Mouse (Mus musculus) thymus, adult 2 months (tissue): ENCODE results near the gene Ctf1. TPM values are rescaled to one million over a fixed set of nuclear protein-coding genes. Genes with fewer than 3 reads are reported as not detected.
"Not testable (repeated sequence)": the region's sequence is repeated elsewhere in the genome, so short reads cannot be mapped to it uniquely, and the experiment has no call there.

ENCODE experiments used
- DNase-seq: peaks from one replicate; pipeline ENCODE4 v3.0.0; 2021
- H3K27ac ChIP-seq: fragments of 200-500 bp; 2 replicates; pipeline ENCODE4 v1.5.1; 2012; ENCODE audit warnings: low read length, control low read depth; ENCODE audit not compliant: control insufficient read depth, insufficient read depth
- H3K27me3 ChIP-seq: fragments of 200-500 bp; 2 replicates; pipeline ENCODE4 v1.6.1; 2012; ENCODE audit warnings: mild to moderate bottlenecking, low read length, moderate library complexity, mixed read lengths; ENCODE audit not compliant: control insufficient read depth, insufficient read depth
- H3K36me3 ChIP-seq: fragments of 200-500 bp; 2 replicates; pipeline ENCODE4 v1.6.1; 2012; ENCODE audit warnings: mild to moderate bottlenecking, low read length, moderate library complexity; ENCODE audit not compliant: control insufficient read depth, insufficient read depth
- H3K4me1 ChIP-seq: fragments of 200-500 bp; replicated peaks from 2 replicates; pipeline ENCODE4 v1.6.1; 2012; ENCODE audit warnings: low read length; ENCODE audit not compliant: control insufficient read depth, insufficient read depth
- H3K4me3 ChIP-seq: fragments of 200-500 bp; 2 replicates; pipeline ENCODE4 v1.5.1; 2012; ENCODE audit warnings: mild to moderate bottlenecking, low read length, control low read depth, moderate library complexity; ENCODE audit not compliant: control insufficient read depth, insufficient read depth
- CTCF ChIP-seq: fragments of 200-500 bp; IDR thresholded peaks from 2 replicates; pipeline ENCODE4 v1.5.1; 2012; ENCODE audit warnings: mild to moderate bottlenecking, control low read depth, low read length, moderate library complexity, borderline replicate concordance; ENCODE audit not compliant: control insufficient read depth, poor library complexity, insufficient read depth; ENCODE audit errors: extremely low read depth
- POLR2A ChIP-seq: fragments of 200-500 bp; IDR thresholded peaks from 2 replicates; pipeline ENCODE4 v1.6.1; 2012; ENCODE audit warnings: mild to moderate bottlenecking, low read length, control low read depth, moderate library complexity; ENCODE audit not compliant: control insufficient read depth, poor library complexity, insufficient read depth; ENCODE audit errors: extremely low read depth
- WGBS: fragments of 180-500 bp; shearing (Covaris S2); methylation state at CpG from one replicate; pipeline ENCODE4 v1.1.7; 2018; 5-methylcytosine and 5-hydroxymethylcytosine counted together
- polyA plus RNA-seq: library from polyadenylated mRNA; depleted of rRNA; stranded (reverse); fragments of >200 nt; gene quantifications from 2 replicates; pipeline ENCODE4 v1.2.3, GENCODE M21; 2012

Gene Ctf1
- polyA plus RNA-seq, 1 experiment, result 15.8 TPM

- no peak for DNase-seq
- WGBS, result 94% methylated on average over 14 of the region's 14 CpGs
- Histone ChIP-seq H3K36me3 (no peaks in the 10 kb centered on the region), H3K4me3 (no peak overlapping the region), H3K4me1 (no peaks in the 10 kb centered on the region), H3K27me3 (no peaks in the 10 kb centered on the region), H3K27ac (no peak overlapping the region)
- TF ChIP-seq POLR2A (no peak), CTCF (no peak)
Observed at GRCm38 (mm10) chr7:127685304-127686018, 27.1 kb upstream of the Ctf1 start.

GRCm38 (mm10) chr7:127686740-127687449 is 25.6 kb upstream of the Ctf1 start:
- H3K4me3 ChIP-seq, result no peak overlapping the region
- no peaks in the 10 kb centered on the region for H3K36me3 ChIP-seq
- DNase-seq, result no peak
- WGBS, result 94% methylated on average over 11 of the region's 11 CpGs
- no peaks in the 10 kb centered on the region for H3K27me3 ChIP-seq
- TF ChIP-seq CTCF, result no peak
- no peak for TF ChIP-seq POLR2A
- H3K27ac ChIP-seq, result no peak overlapping the region
- no peaks in the 10 kb centered on the region for H3K4me1 ChIP-seq

- 96% methylated on average over 7 of the region's 7 CpGs for whole genome bisulfite sequencing
- TF ChIP-seq CTCF (no peak), POLR2A (no peak)
Observed at GRCm38 (mm10) chr7:127688935-127689334, 23.6 kb upstream of the Ctf1 start.

GRCm38 (mm10) chr7:127689626-127690280 is 22.8 kb upstream of the Ctf1 start:
- 94% methylated on average over 9 of the region's 9 CpGs for WGBS
- H3K27me3 ChIP-seq, result no peaks in the 10 kb centered on the region
- H3K27ac ChIP-seq, result no peak overlapping the region
- no peak for DNase-seq
- H3K4me1 ChIP-seq, result no peaks in the 10 kb centered on the region
- H3K36me3 ChIP-seq, result no peaks in the 10 kb centered on the region
- TF ChIP-seq POLR2A (no peak), CTCF (no peak)
- H3K4me3 ChIP-seq, result no peak overlapping the region

More at GRCm38 (mm10) chr7:127688935-127689334, 23.6 kb upstream of the Ctf1 start:
- no peaks in the 10 kb centered on the region for H3K4me1 ChIP-seq
- H3K27me3 ChIP-seq, result no peaks in the 10 kb centered on the region
- no peaks in the 10 kb centered on the region for H3K36me3 ChIP-seq
- no peak overlapping the region for H3K4me3 ChIP-seq
- H3K27ac ChIP-seq, result no peak overlapping the region
- no peak for DNase-seq

GRCm38 (mm10) chr7:127691221-127691989 is 21.1 kb upstream of the Ctf1 start:
- no peak for DNase-seq
- TF ChIP-seq POLR2A, result no peak
- TF ChIP-seq CTCF, result no peak
- no peak overlapping the region for H3K4me3 ChIP-seq
- no peak overlapping the region for H3K27ac ChIP-seq
- H3K36me3 ChIP-seq, result no peaks in the 10 kb centered on the region
- WGBS, result 89% methylated on average over 15 of the region's 15 CpGs
- H3K27me3 ChIP-seq, result no peaks in the 10 kb centered on the region
- H3K4me1 ChIP-seq, result no peaks in the 10 kb centered on the region

GRCm38 (mm10) chr7:127693290-127693689 is 19.2 kb upstream of the Ctf1 start:
- no peak overlapping the region for H3K4me3 ChIP-seq
- 97% methylated on average over 8 of the region's 8 CpGs for WGBS
- no peaks in the 10 kb centered on the region for H3K36me3 ChIP-seq
- H3K4me1 ChIP-seq, result no peaks in the 10 kb centered on the region
- H3K27me3 ChIP-seq, result no peaks in the 10 kb centered on the region
- TF ChIP-seq POLR2A (no peak), CTCF (no peak)
- DNase-seq, result no peak
- H3K27ac ChIP-seq, result no peak overlapping the region

GRCm38 (mm10) chr7:127693730-127694129 is 18.8 kb upstream of the Ctf1 start:
- 94% methylated on average over 7 of the region's 7 CpGs for whole genome bisulfite sequencing

More at GRCm38 (mm10) chr7:127693730-127694129, 18.8 kb upstream of the Ctf1 start:
- not testable (repeated sequence) for H3K27ac ChIP-seq, H3K4me1 ChIP-seq, H3K4me3 ChIP-seq, H3K27me3 ChIP-seq, DNase-seq, H3K36me3 ChIP-seq
